Mouse (Mus musculus) myocyte (in vitro differentiated cells): ENCODE results near the gene 1700025B11Rik.
"Not testable (repeated sequence)": the region's sequence is repeated elsewhere in the genome, so short reads cannot be mapped to it uniquely, and the experiment has no call there.

Experiments
- CEBPB ChIP-seq: IDR thresholded peaks from 2 replicates; pipeline ENCODE4 v1.6.1; 2011; ENCODE audit warnings: mild to moderate bottlenecking, moderate library complexity; ENCODE audit not compliant: poor library complexity, insufficient read depth, severe bottlenecking
- MYOG ChIP-seq, 3 experiments: IDR thresholded peaks; one replicate each; pipeline ENCODE4 v1.6.1; 2011; ENCODE audit warnings: control low read depth in 2 of 3, low read depth in 2 of 3, mild to moderate bottlenecking in 2 of 3; ENCODE audit not compliant: insufficient read length in 2 of 3, control insufficient read depth in 1 of 3, insufficient read depth in 1 of 3
- POLR2A ChIP-seq: IDR thresholded peaks from one replicate; pipeline ENCODE4 v1.6.1; 2011; ENCODE audit warnings: low read depth, mild to moderate bottlenecking, control low read depth, moderate library complexity; ENCODE audit not compliant: insufficient read length
- TCF12 ChIP-seq: IDR thresholded peaks from one replicate; pipeline ENCODE4 v1.6.1; 2011; ENCODE audit warnings: mild to moderate bottlenecking, control low read depth; ENCODE audit not compliant: poor library complexity, insufficient read depth, severe bottlenecking
- USF1 ChIP-seq: IDR thresholded peaks from one replicate; pipeline ENCODE4 v1.6.1; 2011; ENCODE audit warnings: low read depth, mild to moderate bottlenecking, control low read depth, moderate library complexity

DNA sequence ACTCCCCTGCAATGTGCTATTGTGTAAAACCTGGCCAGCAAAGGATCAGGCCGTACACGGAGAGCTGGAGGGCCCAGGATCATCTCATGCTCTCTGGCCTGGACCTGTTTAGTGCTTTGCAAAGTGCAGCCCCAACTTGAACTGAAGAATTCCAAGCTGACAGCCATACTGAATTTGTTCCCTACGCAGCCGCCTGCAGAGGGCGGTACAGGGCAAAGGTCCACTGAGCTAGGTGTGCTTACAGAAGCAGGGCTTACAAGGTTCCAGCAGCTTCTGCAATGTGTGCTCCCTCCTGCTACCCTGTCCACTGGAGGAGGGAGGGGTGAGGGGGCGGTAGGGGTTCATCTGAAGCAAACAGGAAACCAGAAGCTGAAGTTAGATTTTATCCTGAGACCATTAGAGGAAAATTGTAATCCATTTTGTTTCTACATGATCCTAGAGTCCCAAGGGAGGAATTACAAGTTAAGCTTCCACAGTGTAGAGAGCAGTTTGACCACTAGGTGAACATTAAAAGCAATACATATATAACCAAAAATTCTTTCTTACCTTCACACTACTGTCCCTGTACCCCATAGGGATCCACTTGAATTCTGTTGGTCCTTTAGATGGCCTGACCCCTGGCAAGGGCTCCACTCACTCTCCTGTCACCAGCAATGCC, 38.4 kb downstream of the 1700025B11Rik start:
- not testable (repeated sequence) for TF ChIP-seq POLR2A; CEBPB; TCF12; MYOG (IDR thresholded peaks at IDR 0.05; ENCODE audit: control insufficient read depth in 1 of 3, insufficient read depth in 1 of 3, insufficient read length in 2 of 3, low read depth in 2 of 3); USF1
